Mouse (Mus musculus) cerebellum, adult 2 months (tissue): ENCODE data around the gene Ube2q2.

ENCODE experiments used
- CTCF ChIP-seq: fragments of 200-500 bp; IDR thresholded peaks from 2 replicates; pipeline ENCODE4 v1.5.1; 2011; ENCODE audit warnings: low read depth, mild to moderate bottlenecking, control low read depth, low read length, moderate library complexity, borderline replicate concordance; ENCODE audit not compliant: insufficient read depth
- POLR2A ChIP-seq: fragments of 200-500 bp; IDR thresholded peaks from 2 replicates; pipeline ENCODE4 v1.6.1; 2011; ENCODE audit warnings: low read length, control low read depth, borderline replicate concordance; ENCODE audit not compliant: insufficient read depth

GRCm38 (mm10) chr9:55117293-55118055 lies 31.2 kb upstream of the Ube2q2 start:
- TF ChIP-seq POLR2A: no peak
- no peak for TF ChIP-seq CTCF
